Mouse (Mus musculus) liver, postnatal 0 days (tissue): ENCODE data around the gene Smg6.

Experiments
- CTCF ChIP-seq: sonication (generic); IDR thresholded peaks from 2 replicates; pipeline ENCODE4 v1.5.1; 2016; ENCODE audit warnings: antibody characterized with exemption, low read depth
- EP300 ChIP-seq: IDR thresholded peaks from 2 replicates; pipeline ENCODE4 v1.6.1; 2016; ENCODE audit warnings: antibody characterized with exemption, low read depth, mild to moderate bottlenecking

DNA sequence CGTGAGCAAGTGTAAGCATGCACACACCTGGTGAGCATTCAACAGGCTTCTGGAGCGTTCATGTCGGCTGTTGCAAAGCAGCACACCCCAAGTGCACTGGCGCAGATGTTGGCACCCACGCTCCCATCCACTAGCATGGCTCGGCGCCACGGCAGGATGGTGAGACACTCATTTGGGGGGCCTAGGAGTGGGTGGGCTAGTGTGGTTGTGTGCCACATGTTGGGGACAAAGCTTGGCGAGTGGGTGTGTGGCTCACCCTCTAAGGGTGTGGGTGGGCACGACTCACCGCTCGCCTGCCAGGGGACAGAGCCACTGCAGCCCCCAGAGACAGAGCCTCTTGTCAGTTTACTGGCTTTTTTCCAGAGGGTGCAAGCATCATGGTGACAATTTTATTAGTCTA, 275.3 kb downstream of the Smg6 start:
- TF ChIP-seq CTCF (no peak), EP300 (no peak)
